Mouse (Mus musculus) hindbrain, embryonic 15.5 days (tissue): ENCODE data around the gene Car5a. TPM values are rescaled to one million over a fixed set of nuclear protein-coding genes. Genes with fewer than 3 reads are reported as not detected.

ENCODE experiments used
- ATAC-seq: fragments of 200-750 bp; cut with Nextera tagmentation; 2 replicates; pipeline ENCODE4 v1.8.0; 2017; ENCODE audit warnings: low read depth, moderate number of reproducible peaks, moderate TSS enrichment; ENCODE audit not compliant: low FRiP score
- H3K27ac ChIP-seq: fragments of 300-500 bp; sonication (generic); replicated peaks from 2 replicates; pipeline ENCODE4 v1.5.1; 2015; ENCODE audit warnings: mild to moderate bottlenecking, inconsistent platforms
- H3K27me3 ChIP-seq: fragments of 300-500 bp; sonication (generic); 2 replicates; pipeline ENCODE4 v1.6.1; 2015; ENCODE audit warnings: control low read depth, inconsistent platforms
- H3K36me3 ChIP-seq: fragments of 300-500 bp; sonication (generic); 2 replicates; pipeline ENCODE4 v1.6.1; 2015; ENCODE audit warnings: control low read depth, inconsistent platforms
- H3K4me1 ChIP-seq: fragments of 300-500 bp; sonication (generic); replicated peaks from 2 replicates; pipeline ENCODE4 v1.6.1; 2015; ENCODE audit warnings: control low read depth, inconsistent platforms
- H3K4me2 ChIP-seq: fragments of 300-500 bp; sonication (generic); 2 replicates; pipeline ENCODE4 v1.6.1; 2015; ENCODE audit warnings: moderate library complexity, mild to moderate bottlenecking, inconsistent platforms
- H3K4me3 ChIP-seq: fragments of 300-500 bp; sonication (generic); 2 replicates; pipeline ENCODE4 v1.5.1; 2015; ENCODE audit warnings: mild to moderate bottlenecking, inconsistent platforms
- H3K9ac ChIP-seq: fragments of 300-500 bp; sonication (generic); 2 replicates; pipeline ENCODE4 v1.6.1; 2015; ENCODE audit warnings: inconsistent platforms
- H3K9me3 ChIP-seq: fragments of 300-500 bp; sonication (generic); 2 replicates; pipeline ENCODE4 v1.6.1; 2016; ENCODE audit warnings: control low read depth, inconsistent platforms
- WGBS: fragments of 180-500 bp; shearing (Covaris S2); methylation state at CpG from one replicate; pipeline ENCODE4 v1.1.7; 2015; 5-methylcytosine and 5-hydroxymethylcytosine counted together
- polyA plus RNA-seq: library from polyadenylated mRNA; unstranded; fragments of >200 nt; fragmentation: Nextera tagmentation; extraction: Ambion mirVana; gene quantifications from 2 replicates; pipeline ENCODE4 v1.2.1, GENCODE M21; 2015

Car5a gene
- polyA plus RNA-seq, 1 experiment from 2014 or later, result 0.36 TPM

GRCm38 (mm10) chr8:121953821-121954545 is 9.3 kb upstream of the Car5a start:
- Histone ChIP-seq H3K27ac (no peak overlapping the region), H3K9ac (no peak overlapping the region), H3K27me3 (no peaks in the 10 kb centered on the region), H3K9me3 (no peaks in the 10 kb centered on the region), H3K4me1 (peaks cover 35% of the 10 kb centered on the region), H3K36me3 (no peaks in the 10 kb centered on the region), H3K4me3 (no peak overlapping the region), H3K4me2 (no peak overlapping the region)
- WGBS, result 68% methylated on average over 3 of the region's 3 CpGs
- no peak for ATAC-seq

- no peak for ATAC-seq
- Histone ChIP-seq H3K4me3 (no peak overlapping the region), H3K4me1 (peaks cover 43% of the 10 kb centered on the region), H3K36me3 (no peaks in the 10 kb centered on the region), H3K9ac (no peak overlapping the region), H3K4me2 (no peak overlapping the region), H3K27ac (no peak overlapping the region), H3K9me3 (no peaks in the 10 kb centered on the region), H3K27me3 (no peaks in the 10 kb centered on the region)
- 83% methylated on average over 7 of the region's 7 CpGs for WGBS
Measured at GRCm38 (mm10) chr8:121952800-121953199, 8.1 kb upstream of the Car5a start.

DNA sequence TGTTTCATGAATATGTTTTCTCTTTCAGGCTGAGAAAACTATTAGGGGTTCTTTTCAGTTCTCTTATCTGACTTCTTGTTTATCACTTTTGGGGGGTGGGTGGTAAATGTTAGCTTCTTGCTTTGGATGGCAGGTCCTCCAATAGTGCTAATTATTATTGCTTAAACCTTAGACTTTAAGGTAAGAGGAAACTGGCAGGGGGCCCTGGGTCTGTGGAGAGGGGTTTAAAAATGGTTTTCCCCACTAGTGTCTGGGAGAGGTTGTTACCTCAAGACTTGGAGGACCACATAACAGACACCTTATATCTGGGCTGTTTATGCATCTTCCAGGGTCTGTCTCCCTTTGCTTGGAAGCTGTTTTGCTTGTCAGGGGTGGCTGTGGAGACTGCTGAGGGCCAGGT is 7.4 kb upstream of the Car5a start:
- H3K4me1 ChIP-seq, result peaks cover 50% of the 10 kb centered on the region
- no peaks in the 10 kb centered on the region for H3K9me3 ChIP-seq
- no peak overlapping the region for H3K27ac ChIP-seq
- peak overlapping the region; percentile 69 for H3K4me2 ChIP-seq
- ATAC-seq, result no peak
- no peaks in the 10 kb centered on the region for H3K36me3 ChIP-seq
- no peaks in the 10 kb centered on the region for H3K27me3 ChIP-seq
- no peak overlapping the region for H3K9ac ChIP-seq
- peak overlapping the region; percentile 4; the same call in 1 of the 2 replicates for H3K4me3 ChIP-seq

- peak overlapping the region; percentile 96 for H3K9ac ChIP-seq
- H3K27ac ChIP-seq, result peak overlapping the region; percentile 97; the same call in 1 of the 2 replicates
- H3K36me3 ChIP-seq, result no peaks in the 10 kb centered on the region
- no peaks in the 10 kb centered on the region for H3K9me3 ChIP-seq
- H3K4me1 ChIP-seq, result peaks cover 53% of the 10 kb centered on the region
- 34% methylated on average over 7 of the region's 7 CpGs for WGBS
- H3K4me3 ChIP-seq, result peak overlapping the region; percentile 85
- ATAC-seq, result no peak
- no peaks in the 10 kb centered on the region for H3K27me3 ChIP-seq
- peak overlapping the region; percentile 69 for H3K4me2 ChIP-seq
Measured at GRCm38 (mm10) chr8:121951656-121952009, 6.9 kb upstream of the Car5a start.

DNA sequence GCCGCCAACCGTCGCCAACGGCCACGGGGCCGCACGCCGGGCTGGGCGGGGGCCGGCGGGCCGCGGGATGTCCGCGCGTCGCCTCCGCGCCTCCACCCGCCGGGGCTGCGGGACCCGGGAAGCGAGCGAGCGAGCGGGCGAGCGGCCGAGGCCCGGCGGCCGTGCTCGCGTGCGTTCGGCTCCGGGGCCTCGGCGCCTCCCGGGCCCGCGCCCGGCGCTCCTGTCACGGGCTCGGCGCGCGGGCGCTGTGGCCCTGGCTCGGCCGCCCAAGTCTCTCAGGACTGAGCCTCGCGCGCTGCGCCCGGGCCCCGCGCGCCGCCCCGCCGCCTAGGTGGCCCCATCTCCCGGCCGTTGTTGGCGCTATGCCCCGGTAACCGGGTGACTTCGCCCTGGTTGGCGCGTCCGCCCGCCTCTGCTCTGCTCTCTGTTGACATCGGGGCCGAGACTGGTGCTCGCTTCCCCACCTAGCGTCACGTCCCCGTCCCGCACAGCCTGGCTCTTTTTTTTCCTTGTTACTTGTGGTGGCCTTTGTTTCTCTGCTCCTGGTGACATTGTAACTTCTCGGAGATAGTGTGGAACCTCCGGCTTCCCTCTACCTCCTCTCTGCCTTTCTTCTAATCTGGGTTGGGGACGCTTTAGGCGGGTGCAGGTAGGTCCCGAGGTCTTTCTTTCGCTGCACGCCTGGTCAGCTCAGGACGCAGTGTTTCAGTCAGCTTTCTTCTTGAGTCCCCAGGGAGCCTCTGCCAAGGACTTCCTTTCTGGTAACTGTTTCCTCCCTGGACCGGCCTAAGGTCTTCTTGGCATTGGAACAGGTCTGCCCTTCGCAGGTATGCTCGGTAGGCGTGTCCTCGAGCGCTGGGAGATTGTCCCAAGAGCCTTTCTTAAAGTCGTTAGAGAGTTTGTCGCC is 6.3 kb upstream of the Car5a start:
- 1% methylated on average over 72 of the region's 97 CpGs for WGBS
- H3K4me2 ChIP-seq, result peak overlapping the region; percentile 69
- peak overlapping the region; percentile 97 for H3K27ac ChIP-seq
- peak; percentile 6; the same call in 1 of the 2 replicates for ATAC-seq
- H3K36me3 ChIP-seq, result no peaks in the 10 kb centered on the region
- H3K9ac ChIP-seq, result peak overlapping the region; percentile 96
- peak overlapping the region; percentile 85 for H3K4me3 ChIP-seq
- peaks cover 53% of the 10 kb centered on the region for H3K4me1 ChIP-seq
- no peaks in the 10 kb centered on the region for H3K27me3 ChIP-seq
- H3K9me3 ChIP-seq, result no peaks in the 10 kb centered on the region

DNA sequence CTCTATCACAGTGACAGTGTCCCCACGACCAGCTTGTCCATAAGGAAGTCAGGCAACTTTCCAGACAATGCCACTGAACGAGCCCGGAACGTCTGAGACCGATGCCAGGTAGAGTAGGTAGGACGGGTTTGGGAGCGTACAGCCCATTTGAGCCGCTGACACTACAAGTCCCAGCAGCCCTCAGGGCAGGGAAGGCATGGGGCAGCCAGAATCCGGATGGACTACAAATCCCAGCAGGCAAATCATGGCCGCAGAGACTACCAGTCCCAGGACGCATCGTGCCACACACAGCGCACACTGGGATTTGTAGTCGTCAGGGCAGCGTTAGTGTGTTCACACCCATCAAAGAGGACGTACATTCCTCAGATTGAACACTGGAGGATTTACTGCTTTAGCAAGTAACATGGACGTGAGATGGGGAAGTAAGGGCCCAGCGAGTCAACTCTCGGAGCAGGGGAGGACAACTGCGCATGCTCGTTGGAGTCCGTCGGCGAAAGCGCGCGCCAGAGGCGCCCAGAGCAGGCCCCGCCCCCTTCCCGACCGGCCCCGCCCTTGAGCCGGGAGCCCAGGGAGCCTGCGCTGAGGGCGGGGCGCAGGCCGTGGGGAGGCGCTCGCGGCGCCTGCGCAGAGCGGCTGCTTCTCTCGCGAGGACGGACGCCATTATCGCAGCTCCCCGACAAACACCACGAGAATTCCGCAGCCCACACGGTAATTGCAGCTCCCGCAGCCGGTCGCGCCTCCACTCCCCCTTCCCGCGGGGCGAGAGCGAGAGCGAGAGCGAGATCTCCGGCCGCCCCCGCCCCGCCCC is 5.4 kb upstream of the Car5a start:
- Histone ChIP-seq H3K4me3 (peak overlapping the region; percentile 85), H3K9ac (peak overlapping the region; percentile 96), H3K27ac (peak overlapping the region; percentile 97), H3K36me3 (no peaks in the 10 kb centered on the region), H3K27me3 (no peaks in the 10 kb centered on the region), H3K4me1 (peaks cover 53% of the 10 kb centered on the region), H3K9me3 (no peaks in the 10 kb centered on the region), H3K4me2 (peak overlapping the region; percentile 69)
- peak; percentile 96 for ATAC-seq
- under 1% methylated on average over 55 of the region's 66 CpGs for WGBS

- H3K9ac ChIP-seq, result peak within 1 kb of the TSS; percentile 96
- 68% methylated on average over 6 of the region's 6 CpGs for WGBS
- no peak for ATAC-seq
- H3K36me3 ChIP-seq, result no peaks in the 10 kb centered on the region
- no peaks in the 10 kb centered on the region for H3K9me3 ChIP-seq
- H3K27me3 ChIP-seq, result no peaks in the 10 kb centered on the region
- peak within 1 kb of the TSS; percentile 75 for H3K4me2 ChIP-seq
- peaks cover 53% of the 10 kb centered on the region for H3K4me1 ChIP-seq
- peak within 1 kb of the TSS; percentile 85 for H3K4me3 ChIP-seq
- H3K27ac ChIP-seq, result peak within 1 kb of the TSS; percentile 97
Measured at GRCm38 (mm10) chr8:121949222-121949800, 4.6 kb upstream of the Car5a start, which contains the start of gene Banp. Banp (plus strand) TSS chr8:121949750.

GRCm38 (mm10) chr8:121948321-121949145 is 3.8 kb upstream of the Car5a start:
- no peak for ATAC-seq
- H3K36me3 ChIP-seq, result no peaks in the 10 kb centered on the region
- peak overlapping the region; percentile 79 for H3K27ac ChIP-seq
- 60% methylated on average over 19 of the region's 19 CpGs for WGBS
- peak overlapping the region; percentile 75 for H3K4me2 ChIP-seq
- H3K9ac ChIP-seq, result peak overlapping the region; percentile 55
- H3K9me3 ChIP-seq, result no peaks in the 10 kb centered on the region
- peak overlapping the region; percentile 39 for H3K4me3 ChIP-seq
- peaks cover 48% of the 10 kb centered on the region for H3K4me1 ChIP-seq
- H3K27me3 ChIP-seq, result no peaks in the 10 kb centered on the region

GRCm38 (mm10) chr8:121947753-121948141 is 3.0 kb upstream of the Car5a start:
- H3K36me3 ChIP-seq, result no peaks in the 10 kb centered on the region
- H3K9ac ChIP-seq, result peak overlapping the region; percentile 55
- under 1% methylated on average over 18 of the region's 18 CpGs for WGBS
- peak overlapping the region; percentile 39 for H3K4me3 ChIP-seq
- no peak for ATAC-seq
- H3K27me3 ChIP-seq, result no peaks in the 10 kb centered on the region
- peak overlapping the region; percentile 79 for H3K27ac ChIP-seq
- peaks cover 44% of the 10 kb centered on the region for H3K4me1 ChIP-seq
- H3K4me2 ChIP-seq, result peak overlapping the region; percentile 75
- H3K9me3 ChIP-seq, result no peaks in the 10 kb centered on the region

- H3K4me1 ChIP-seq, result peaks cover 38% of the 10 kb centered on the region
- 28% methylated on average over 19 of the region's 19 CpGs for WGBS
- H3K9ac ChIP-seq, result 0 out of 2 replicates have a peak overlapping the region, but pooled peaks have one; percentile 55
Measured at GRCm38 (mm10) chr8:121947047-121947752, 2.5 kb upstream of the Car5a start.

More at GRCm38 (mm10) chr8:121947047-121947752, 2.5 kb upstream of the Car5a start:
- no peaks in the 10 kb centered on the region for H3K27me3 ChIP-seq
- H3K27ac ChIP-seq, result peak overlapping the region; percentile 79
- H3K9me3 ChIP-seq, result no peaks in the 10 kb centered on the region
- no peak for ATAC-seq
- peak overlapping the region; percentile 75 for H3K4me2 ChIP-seq
- no peaks in the 10 kb centered on the region for H3K36me3 ChIP-seq
- H3K4me3 ChIP-seq, result peak overlapping the region; percentile 39
